Mouse (Mus musculus) layer of hippocampus, adult 8-10 months (tissue): ENCODE results near the gene Btc. TPM values are rescaled to one million over a fixed set of nuclear protein-coding genes. Genes with fewer than 3 reads are reported as not detected.

ENCODE experiments used
- DNase-seq, 2 experiments: peaks; one replicate each; pipeline ENCODE4 v3.0.0; 2022; ENCODE audit warnings: low spot score in 2 of 2
- total RNA-seq, 4 experiments: library from RNA; stranded (reverse); gene quantifications; 2 replicates each; pipeline ENCODE4 v1.2.4; 2022

Gene Btc
- total RNA-seq, 4 experiments from 2014 or later: 0.40 to 0.98 (median 0.58) TPM

DNA sequence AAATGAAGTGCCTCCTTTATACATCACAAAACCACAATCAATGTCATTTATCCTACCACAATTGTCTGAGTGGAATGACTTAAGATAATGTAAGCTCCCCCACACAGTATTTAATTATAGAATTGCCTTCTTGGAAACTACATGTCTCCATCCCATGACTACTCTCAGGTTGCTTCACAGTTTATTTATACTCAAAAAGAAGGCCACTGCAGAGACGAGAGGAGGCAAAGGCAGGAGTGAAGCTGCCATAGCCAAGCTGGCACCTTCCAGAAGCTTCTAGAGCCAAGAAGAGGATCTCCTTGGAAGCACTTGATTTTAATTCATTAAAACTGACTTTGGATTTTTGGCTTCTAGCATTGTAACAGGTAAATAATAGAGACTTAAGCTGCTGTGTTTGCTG lies 81.0 kb downstream of the Btc start:
- no peak for DNase-seq

DNA sequence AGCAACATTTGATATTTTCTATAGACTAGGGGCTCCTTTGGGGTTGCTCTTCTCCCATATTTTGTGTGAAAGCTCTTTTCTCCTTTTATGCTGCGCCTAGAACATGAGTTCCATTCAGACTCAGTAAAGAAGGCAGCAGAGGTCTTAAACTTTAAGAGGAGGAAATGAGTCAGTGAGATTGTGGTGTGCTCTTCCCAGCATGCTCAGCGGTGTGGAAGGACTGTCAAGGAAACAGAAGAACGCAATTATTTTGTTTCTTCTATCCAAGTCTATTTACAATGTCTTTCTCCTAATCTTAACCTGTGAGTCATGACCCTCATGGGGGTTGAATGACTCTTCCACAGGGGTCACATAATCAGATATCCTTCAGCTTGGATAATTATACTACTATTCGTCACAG lies 82.4 kb downstream of the Btc start:
- DNase-seq: no peak

DNA sequence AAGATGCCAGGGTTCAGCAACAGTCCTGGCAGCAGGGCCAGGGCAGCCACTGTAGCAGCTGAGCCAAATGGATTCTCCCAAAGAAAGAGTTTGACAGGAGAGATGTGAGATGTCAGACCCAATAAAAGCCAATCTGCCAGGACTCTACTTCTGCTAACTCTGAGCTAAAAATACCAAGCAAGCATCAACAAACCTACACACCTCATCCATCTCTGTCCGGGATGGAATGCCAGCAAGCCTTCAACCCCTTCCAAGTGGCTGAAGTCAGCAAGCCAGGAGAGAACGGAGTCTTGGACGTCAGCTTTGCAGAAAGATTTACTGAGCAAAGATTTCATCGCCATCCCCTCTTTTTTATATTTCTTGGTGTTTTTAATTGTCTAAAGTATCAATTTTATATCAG lies 88.8 kb downstream of the Btc start:
- DNase-seq: no peak

DNA sequence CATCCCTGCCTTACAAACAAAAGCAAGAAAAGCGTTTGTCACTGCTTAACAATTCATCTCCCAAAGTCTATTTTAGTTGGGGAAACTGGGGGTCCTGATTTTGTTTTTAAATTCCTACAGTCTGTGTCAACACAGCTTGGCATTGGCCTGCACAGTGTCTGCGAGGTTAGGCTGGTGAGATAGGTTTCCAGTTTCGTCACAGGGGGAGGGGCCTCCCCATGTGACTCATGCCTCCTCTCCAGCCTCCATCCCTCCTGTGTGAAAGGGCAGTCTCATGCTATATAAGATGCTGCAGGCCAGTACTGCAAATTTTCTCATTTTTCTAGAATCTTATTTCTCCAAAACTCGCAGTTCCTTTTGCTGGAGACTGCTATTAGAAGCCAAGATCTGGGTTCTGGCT lies 91.0 kb downstream of the Btc start:
- no peak for DNase-seq

DNA sequence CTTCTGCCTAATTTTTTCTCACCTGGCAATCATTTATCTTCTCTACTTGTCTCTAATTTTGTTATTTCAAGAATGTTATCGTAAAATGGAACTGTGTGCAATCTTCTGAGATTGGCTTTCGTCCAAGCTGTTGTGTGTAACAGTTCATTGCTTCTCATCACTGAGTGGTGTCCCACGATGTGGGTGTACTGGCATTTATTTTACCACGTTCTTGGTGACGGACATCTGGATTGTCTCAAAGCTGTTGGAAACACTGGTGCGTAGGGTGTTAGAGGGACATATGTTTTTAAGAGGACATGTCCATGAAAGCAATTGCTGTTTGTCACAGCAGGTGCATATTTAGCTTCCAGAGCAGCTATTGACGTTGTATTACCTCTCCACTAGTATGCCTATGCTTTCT lies 94.2 kb downstream of the Btc start:
- DNase-seq: peak; percentile 15 to 40

DNA sequence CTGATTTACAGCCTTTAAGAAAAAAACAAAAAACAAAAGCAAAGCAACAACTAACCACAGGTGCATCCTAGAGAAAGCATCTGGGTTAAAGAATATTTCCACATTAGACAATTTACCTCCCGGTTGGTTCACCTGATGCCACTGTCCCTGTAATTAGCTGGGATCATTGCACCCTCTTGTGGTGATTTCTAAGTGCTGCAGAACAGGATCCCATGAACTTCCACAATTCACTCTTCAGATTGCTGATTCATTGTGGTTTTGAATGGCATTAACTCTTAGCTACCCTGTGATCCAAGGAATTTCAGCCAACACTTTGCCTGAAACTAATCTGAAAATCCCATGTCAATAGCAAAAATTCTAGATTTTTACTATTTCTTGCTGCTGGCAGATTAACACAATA lies 94.9 kb downstream of the Btc start:
- peak; percentile 40 to 56 for DNase-seq

Other genes with a start within 250 kb of the Btc start
- gene Parm1, start 114.6 kb upstream of the Btc start, total RNA-seq: 10 to 100 TPM; 41.6 to 61.3 (median 51.5) TPM